Mouse (Mus musculus) liver, embryonic 14.5 days (tissue): ENCODE data around the gene Gabarapl2. TPM values are rescaled to one million over a fixed set of nuclear protein-coding genes. Genes with fewer than 3 reads are reported as not detected.

Experiments used
- ATAC-seq: fragments of 200-750 bp; cut with Nextera tagmentation; 2 replicates; pipeline ENCODE4 v1.8.0; 2017; ENCODE audit warnings: moderate number of reproducible peaks, mild to moderate bottlenecking, moderate library complexity; ENCODE audit not compliant: insufficient read depth
- DNase-seq, 3 experiments: peaks; one replicate each; pipeline ENCODE4 v3.0.0-alpha.2; 2012 to 2013; ENCODE audit warnings: low read depth in 3 of 3, low spot score in 3 of 3
- H3K27ac ChIP-seq: fragments of 300-500 bp; sonication (generic); 2 replicates; pipeline ENCODE4 v1.5.1; 2014; ENCODE audit warnings: moderate library complexity, mild to moderate bottlenecking, control low read depth, inconsistent platforms
- H3K27me3 ChIP-seq: fragments of 300-500 bp; sonication (generic); 2 replicates; pipeline ENCODE4 v1.6.1; 2014; ENCODE audit warnings: mild to moderate bottlenecking, low read length, moderate library complexity; ENCODE audit not compliant: control insufficient read depth, insufficient read depth
- H3K36me3 ChIP-seq: fragments of 300-500 bp; sonication (generic); replicated peaks from 2 replicates; pipeline ENCODE4 v1.6.1; 2014; ENCODE audit warnings: low read depth; ENCODE audit not compliant: control insufficient read depth, insufficient read depth
- H3K4me1 ChIP-seq, 2 experiments: fragments of 200-500 bp in 1 of 2; fragments of 300-500 bp in 1 of 2; sonication (generic) in 1 of 2; replicated peaks; 2 replicates each; pipeline ENCODE4 v1.6.1; 2012 to 2014; ENCODE audit warnings: antibody characterized with exemption in 1 of 2, inconsistent platforms in 1 of 2, low read length in 1 of 2; ENCODE audit not compliant: control insufficient read depth in 2 of 2, insufficient read depth in 2 of 2
- H3K4me2 ChIP-seq: fragments of 300-500 bp; sonication (generic); 2 replicates; pipeline ENCODE4 v1.6.1; 2014; ENCODE audit warnings: low read depth, mild to moderate bottlenecking, control low read depth, moderate library complexity
- H3K4me3 ChIP-seq, 2 experiments: fragments of 200-500 bp in 1 of 2; fragments of 300-500 bp in 1 of 2; sonication (generic) in 1 of 2; 2 replicates each; pipeline ENCODE4 v1.5.1; 2012 to 2014; ENCODE audit warnings: low read depth in 2 of 2, low read length in 2 of 2, mild to moderate bottlenecking in 2 of 2, control low read depth in 1 of 2, inconsistent platforms in 1 of 2, moderate library complexity in 1 of 2; ENCODE audit not compliant: insufficient read depth in 1 of 2
- H3K9ac ChIP-seq: fragments of 300-500 bp; sonication (generic); replicated peaks from 2 replicates; pipeline ENCODE4 v1.6.1; 2014; ENCODE audit warnings: mild to moderate bottlenecking, control low read depth, moderate library complexity
- H3K9me3 ChIP-seq: fragments of 300-500 bp; sonication (generic); 2 replicates; pipeline ENCODE4 v1.6.1; 2016; ENCODE audit warnings: low read length, mixed read lengths; ENCODE audit not compliant: control insufficient read depth
- CTCF ChIP-seq: IDR thresholded peaks from 2 replicates; pipeline ENCODE4 v1.5.1; 2016; ENCODE audit warnings: antibody characterized with exemption, low read depth, control low read depth
- EP300 ChIP-seq: IDR thresholded peaks from 2 replicates; pipeline ENCODE4 v1.6.1; 2016; ENCODE audit warnings: antibody characterized with exemption, low read depth
- WGBS: fragments of 180-500 bp; shearing (Covaris S2); extraction: QIAGEN DNeasy Blood & Tissue Kit; methylation state at CpG from one replicate; pipeline ENCODE4 v1.1.7; 2014; ENCODE audit not compliant: insufficient replicate concordance; 5-methylcytosine and 5-hydroxymethylcytosine counted together
- polyA plus RNA-seq, 2 experiments: library from polyadenylated mRNA; depleted of rRNA in 1 of 2; stranded (reverse) in 1 of 2; unstranded in 1 of 2; fragments of >200 nt; fragmentation: Nextera tagmentation in 1 of 2; extraction: Ambion mirVana in 1 of 2; gene quantifications; 2 replicates each; pipeline versions ENCODE4 v1.2.1 to v1.2.3; 2012 to 2014

Gabarapl2 gene
- polyA plus RNA-seq, 2 experiments = 50.5 to 184 TPM

GRCm38 (mm10) chr8:111943544-111943943, 3.0 kb downstream of the Gabarapl2 start:
- 68% methylated on average over 2 of the region's 2 CpGs for WGBS
- ATAC-seq = no peak
- peaks cover 40% of the 10 kb centered on the region for H3K36me3 ChIP-seq

GRCm38 (mm10) chr8:111947144-111947543, 6.6 kb downstream of the Gabarapl2 start:
- Histone ChIP-seq H3K9me3 (no peaks in the 10 kb centered on the region), H3K9ac (no peak overlapping the region), H3K27ac (no peak overlapping the region), H3K4me2 (no peak overlapping the region), H3K36me3 (peaks cover 46% of the 10 kb centered on the region), H3K4me1 (no peaks in the 10 kb centered on the region), H3K4me3 (no peak overlapping the region), H3K27me3 (no peaks in the 10 kb centered on the region)
- WGBS = 75% methylated on average over 2 of the region's 2 CpGs
- DNase-seq = no peak
- no peak for TF ChIP-seq EP300
- no peak for ATAC-seq

More at GRCm38 (mm10) chr8:111943544-111943943, 3.0 kb downstream of the Gabarapl2 start:
- H3K4me2 ChIP-seq = no peak overlapping the region
- H3K9me3 ChIP-seq = no peaks in the 10 kb centered on the region
- no peak overlapping the region for H3K9ac ChIP-seq
- no peaks in the 10 kb centered on the region for H3K27me3 ChIP-seq
- no peak overlapping the region for H3K27ac ChIP-seq
- TF ChIP-seq CTCF (no peak), EP300 (no peak)
- H3K4me3 ChIP-seq = no peak overlapping the region
- H3K4me1 ChIP-seq = peaks cover 16 to 21% of the 10 kb centered on the region in 2 experiments
- no peak for DNase-seq

GRCm38 (mm10) chr8:111947954-111948353, 7.5 kb downstream of the Gabarapl2 start:
- WGBS = 81% methylated on average over 8 of the region's 8 CpGs
- ATAC-seq = no peak

GRCm38 (mm10) chr8:111950846-111951245, 10.3 kb downstream of the Gabarapl2 start:
- DNase-seq = no peak
- Histone ChIP-seq H3K9me3 (no peaks in the 10 kb centered on the region), H3K36me3 (peaks cover 29% of the 10 kb centered on the region), H3K4me3 (no peak overlapping the region), H3K27me3 (no peaks in the 10 kb centered on the region), H3K9ac (no peak overlapping the region), H3K4me1 (no peaks in the 10 kb centered on the region), H3K27ac (no peak overlapping the region), H3K4me2 (no peak overlapping the region)
- 82% methylated on average over 3 of the region's 3 CpGs for WGBS
- no peak for TF ChIP-seq EP300
- no peak for TF ChIP-seq CTCF
- ATAC-seq = no peak

More at GRCm38 (mm10) chr8:111947954-111948353, 7.5 kb downstream of the Gabarapl2 start:
- H3K4me2 ChIP-seq = no peak overlapping the region
- H3K9ac ChIP-seq = no peak overlapping the region
- H3K27me3 ChIP-seq = no peaks in the 10 kb centered on the region
- H3K4me3 ChIP-seq = no peak overlapping the region
- H3K27ac ChIP-seq = no peak overlapping the region
- DNase-seq = no peak
- peaks cover 43% of the 10 kb centered on the region for H3K36me3 ChIP-seq
- H3K4me1 ChIP-seq = no peaks in the 10 kb centered on the region
- H3K9me3 ChIP-seq = no peaks in the 10 kb centered on the region
- TF ChIP-seq CTCF (no peak), EP300 (no peak)

GRCm38 (mm10) chr8:111951317-111951716, 10.8 kb downstream of the Gabarapl2 start:
- no peaks in the 10 kb centered on the region for H3K4me1 ChIP-seq
- TF ChIP-seq CTCF = no peak
- TF ChIP-seq EP300 = no peak
- H3K4me3 ChIP-seq = no peak overlapping the region
- ATAC-seq = no peak
- peaks cover 28% of the 10 kb centered on the region for H3K36me3 ChIP-seq
- no peak overlapping the region for H3K9ac ChIP-seq
- WGBS = 83% methylated on average over 7 of the region's 7 CpGs
- H3K27me3 ChIP-seq = no peaks in the 10 kb centered on the region
- DNase-seq = no peak
- no peaks in the 10 kb centered on the region for H3K9me3 ChIP-seq
- no peak overlapping the region for H3K27ac ChIP-seq
- no peak overlapping the region for H3K4me2 ChIP-seq
